Mouse (Mus musculus) inflammation-experienced regulatory T-cells, adult 16 weeks (primary cell): ENCODE measurements around the gene F10. TPM values are rescaled to one million over a fixed set of nuclear protein-coding genes. Genes with fewer than 3 reads are reported as not detected.

Experiments
- polyA plus RNA-seq: library from polyadenylated mRNA; unstranded; fragments of 100-300 nt; shearing (Covaris generic); gene quantifications from one replicate; pipeline ENCODE4 v1.2.1, GENCODE M21; 2017

Gene F10
- polyA plus RNA-seq: not detected

GRCm38 (mm10) chr8:13037015-13037414 is at the start of gene F10:
Gene F10, plus strand, starts transcription at chr8:13037308.

GRCm38 (mm10) chr8:13025487-13026224 is 11.5 kb upstream of the F10 start, which contains the start of gene F7:
Gene F7, plus strand, starts transcription at chr8:13026034.

GRCm38 (mm10) chr8:13060441-13061150 is 23.5 kb downstream of the F10 start, which contains the start of gene Proz:
Gene Proz, plus strand, starts transcription at chr8:13060914.

GRCm38 (mm10) chr8:13105087-13105881 is 68.2 kb downstream of the F10 start, which contains the start of the genes Pcid2 and Cul4a:
Gene Pcid2, minus strand, starts transcription at chr8:13105459.
Gene Cul4a, plus strand, starts transcription at chr8:13105621.

Other genes starting within 250 kb of the F10 start
- 1.4 TPM for gene Mcf2l, start 163.5 kb upstream of the F10 start, polyA plus RNA-seq
- not detected for gene F7, start 11.3 kb upstream of the F10 start, polyA plus RNA-seq
- 3.3 TPM for gene Proz, start 23.6 kb downstream of the F10 start, polyA plus RNA-seq
- 52.0 TPM for gene Pcid2, start 68.2 kb downstream of the F10 start, polyA plus RNA-seq
- 39.3 TPM for gene Cul4a, start 68.3 kb downstream of the F10 start, polyA plus RNA-seq
- gene Lamp1, start 121.9 kb downstream of the F10 start, polyA plus RNA-seq: 10.5 TPM
- 2.2 TPM for gene Grtp1, start 163.3 kb downstream of the F10 start, polyA plus RNA-seq
- not detected for gene Adprhl1, start 216.9 kb downstream of the F10 start, polyA plus RNA-seq